In genomic region chrX:99443528-99443962, GRCm38 (mm10) we compare ENCODE assay signal across 12 mouse cellular contexts. TPM values are rescaled to one million over a fixed set of nuclear protein-coding genes. Genes with fewer than 3 reads are reported as not detected.
DNase-seq lines count a peak whose midpoint lies in the region; ATAC-seq and TF ChIP-seq lines count a peak whose summit lies in the region.
"Had no signal": no experiment of that assay in that cellular context is flagged by ENCODE, and none has a peak within 500 bp of the region (broad histone marks: within the 10 kb centered on the region; RNA-seq: fewer than 3 reads in every experiment).

No protein-coding gene starts in this region.

- no peak for ATAC-seq in hindbrain, postnatal 0 days
- ATAC-seq in midbrain, embryonic 12.5 days (ENCODE audit: low FRiP score, low read depth), result peak; percentile 41; the same call in 1 of the 2 replicates
- ATAC-seq in midbrain, embryonic 16.5 days, result no peak; the same call in 1 of the 2 replicates
- peak; percentile 50; the same call in 1 of the 2 replicates for ATAC-seq in intestine, embryonic 15.5 days
- peak; percentile 48; the same call in 1 of the 2 replicates for ATAC-seq in stomach, embryonic 16.5 days (ENCODE audit: insufficient read depth, low FRiP score)
- ATAC-seq in inflammation-experienced regulatory T-cells, adult 6 months, result no peak
- ATAC-seq: liver, embryonic 12.5 days had no signal

- H3K4me3 ChIP-seq in hindbrain, embryonic 10.5 days, result no peak overlapping the region
- H3K4me3 ChIP-seq in hindbrain, postnatal 0 days (ENCODE audit: low read length), result no peak overlapping the region
- no peak overlapping the region for H3K4me3 ChIP-seq in midbrain, embryonic 12.5 days
- H3K4me3 ChIP-seq in midbrain, embryonic 16.5 days (ENCODE audit: low read depth, low read length), result no peak overlapping the region
- no peak overlapping the region for H3K4me3 ChIP-seq in intestine, embryonic 15.5 days (replicated peaks)
- no peak overlapping the region for H3K4me3 ChIP-seq in stomach, embryonic 16.5 days (replicated peaks; ENCODE audit: low read length)
- H3K4me3 ChIP-seq: liver, embryonic 12.5 days; myocyte had no signal

- H3K4me2 ChIP-seq in hindbrain, postnatal 0 days (ENCODE audit: low read depth, low read length), result no peak overlapping the region
- no peak overlapping the region for H3K4me2 ChIP-seq in midbrain, embryonic 12.5 days (replicated peaks)
- no peak overlapping the region for H3K4me2 ChIP-seq in midbrain, embryonic 16.5 days (ENCODE audit: low read length)
- no peak overlapping the region for H3K4me2 ChIP-seq in intestine, embryonic 15.5 days (replicated peaks)
- peak overlapping the region; percentile 45 for H3K4me2 ChIP-seq in stomach, embryonic 16.5 days (ENCODE audit: low read depth, low read length)

- H3K9me3 ChIP-seq in hindbrain, embryonic 10.5 days, result no peaks in the 10 kb centered on the region
- no peaks in the 10 kb centered on the region for H3K9me3 ChIP-seq in hindbrain, postnatal 0 days (ENCODE audit: low read length)
- no peaks in the 10 kb centered on the region for H3K9me3 ChIP-seq in midbrain, embryonic 12.5 days
- no peaks in the 10 kb centered on the region for H3K9me3 ChIP-seq in midbrain, embryonic 16.5 days (replicated peaks; ENCODE audit: control insufficient read depth, low read length, poor library complexity, severe bottlenecking)
- H3K9me3 ChIP-seq in intestine, embryonic 15.5 days, result no peaks in the 10 kb centered on the region
- H3K9me3 ChIP-seq in stomach, embryonic 16.5 days (replicated peaks; ENCODE audit: control insufficient read depth, low read length), result no peaks in the 10 kb centered on the region
- H3K9me3 ChIP-seq: liver, embryonic 12.5 days had no signal

- H3K27me3 ChIP-seq in hindbrain, embryonic 10.5 days (ENCODE audit: insufficient read depth, poor library complexity, severe bottlenecking), result peaks cover 96% of the 10 kb centered on the region
- no peaks in the 10 kb centered on the region for H3K27me3 ChIP-seq in hindbrain, postnatal 0 days (ENCODE audit: insufficient read depth, low read length)
- peaks cover 79% of the 10 kb centered on the region for H3K27me3 ChIP-seq in midbrain, embryonic 12.5 days
- peaks cover 13% of the 10 kb centered on the region; the same call in 1 of the 2 replicates for H3K27me3 ChIP-seq in midbrain, embryonic 16.5 days (ENCODE audit: control insufficient read depth, insufficient read depth, low read depth, low read length)
- H3K27me3 ChIP-seq in intestine, embryonic 15.5 days (replicated peaks), result 0 out of 2 replicates have a peak, but pooled peaks cover 2% of the 10 kb centered on the region
- peaks cover 3% of the 10 kb centered on the region; the same call in 1 of the 2 replicates for H3K27me3 ChIP-seq in stomach, embryonic 16.5 days (ENCODE audit: control insufficient read depth, insufficient read depth, low read length)

- peak overlapping the region; percentile 85 for H3K27ac ChIP-seq in hindbrain, embryonic 10.5 days
- H3K27ac ChIP-seq in hindbrain, postnatal 0 days, result no peak overlapping the region
- H3K27ac ChIP-seq in midbrain, embryonic 12.5 days (replicated peaks), result peak overlapping the region; percentile 54; the same call in 1 of the 2 replicates
- no peak overlapping the region for H3K27ac ChIP-seq in midbrain, embryonic 16.5 days (ENCODE audit: low read length)
- peak overlapping the region; percentile 67; the same call in 1 of the 2 replicates for H3K27ac ChIP-seq in intestine, embryonic 15.5 days
- H3K27ac ChIP-seq in stomach, embryonic 16.5 days (ENCODE audit: low read length), result peak overlapping the region; percentile 80
- H3K27ac ChIP-seq: liver, embryonic 12.5 days had no signal

- no peaks in the 10 kb centered on the region for H3K36me3 ChIP-seq in hindbrain, embryonic 10.5 days
- H3K36me3 ChIP-seq in hindbrain, postnatal 0 days (ENCODE audit: insufficient read depth, low read length), result no peaks in the 10 kb centered on the region
- no peaks in the 10 kb centered on the region for H3K36me3 ChIP-seq in midbrain, embryonic 12.5 days
- no peaks in the 10 kb centered on the region for H3K36me3 ChIP-seq in midbrain, embryonic 16.5 days (ENCODE audit: control insufficient read depth, insufficient read depth, low read length)
- H3K36me3 ChIP-seq in intestine, embryonic 15.5 days, result no peaks in the 10 kb centered on the region
- no peaks in the 10 kb centered on the region for H3K36me3 ChIP-seq in stomach, embryonic 16.5 days (ENCODE audit: control insufficient read depth, insufficient read depth, low read length)
- H3K36me3 ChIP-seq: liver, embryonic 12.5 days had no signal

- no peak for TF ChIP-seq CTCF in hindbrain, postnatal 0 days (IDR thresholded peaks at IDR 0.05; ENCODE audit: low read depth)

- no peak overlapping the region for H3K9ac ChIP-seq in hindbrain, postnatal 0 days (replicated peaks; ENCODE audit: low read length)
- no peak overlapping the region for H3K9ac ChIP-seq in midbrain, embryonic 12.5 days (replicated peaks)
- no peak overlapping the region for H3K9ac ChIP-seq in midbrain, embryonic 16.5 days (ENCODE audit: low read depth, low read length)
- no peak overlapping the region for H3K9ac ChIP-seq in intestine, embryonic 15.5 days
- H3K9ac ChIP-seq in stomach, embryonic 16.5 days (ENCODE audit: low read length), result peak overlapping the region; percentile 52; the same call in 1 of the 2 replicates
- H3K9ac ChIP-seq: liver, embryonic 12.5 days had no signal

- peak; percentile 35 for DNase-seq in hindbrain, embryonic 10.5 days (ENCODE audit: low spot score)
- DNase-seq in hindbrain, postnatal 0 days (ENCODE audit: low spot score), result no peak
- no peak for DNase-seq in c-Kit-positive CD71-positive TER-119-positive erythroid progenitor cells, embryonic 14.5 days (ENCODE audit: low spot score)
- DNase-seq: layer of hippocampus, adult 9-11 months; right cerebral cortex, adult 18-20 months had no signal

- WGBS in hindbrain, embryonic 10.5 days, result 27% methylated on average over 16 of the region's 16 CpGs
- WGBS in hindbrain, postnatal 0 days, result 42% methylated on average over 16 of the region's 16 CpGs
- 43% methylated on average over 16 of the region's 16 CpGs for WGBS in midbrain, embryonic 12.5 days
- 40% methylated on average over 16 of the region's 16 CpGs for WGBS in midbrain, embryonic 16.5 days
- WGBS in intestine, embryonic 15.5 days, result 38% methylated on average over 16 of the region's 16 CpGs
- 40% methylated on average over 16 of the region's 16 CpGs for WGBS in stomach, embryonic 16.5 days

- peaks cover 22% of the 10 kb centered on the region for H3K4me1 ChIP-seq in hindbrain, embryonic 10.5 days (replicated peaks)
- H3K4me1 ChIP-seq in hindbrain, postnatal 0 days (ENCODE audit: insufficient read depth, low read length), result no peaks in the 10 kb centered on the region
- peaks cover 14% of the 10 kb centered on the region for H3K4me1 ChIP-seq in midbrain, embryonic 12.5 days
- H3K4me1 ChIP-seq in midbrain, embryonic 16.5 days (ENCODE audit: control insufficient read depth, insufficient read depth, low read length), result 0 out of 2 replicates have a peak, but pooled peaks cover 3% of the 10 kb centered on the region
- peaks cover 2% of the 10 kb centered on the region; the same call in 1 of the 2 replicates for H3K4me1 ChIP-seq in intestine, embryonic 15.5 days (replicated peaks)
- H3K4me1 ChIP-seq in stomach, embryonic 16.5 days (ENCODE audit: control insufficient read depth, insufficient read depth, low read length), result peaks cover 3% of the 10 kb centered on the region; the same call in 1 of the 2 replicates
- H3K4me1 ChIP-seq: liver, embryonic 12.5 days had no signal

RNA-seq across cellular contexts. Expression of gene Pja1, which starts 27.5 kb away (rescaled TPM):
- polyA plus RNA-seq in hindbrain, embryonic 10.5 days (2016; fragmentation: Nextera tagmentation; extraction: Ambion mirVana), result 188 and 192 TPM in 2 replicates
- 194 and 216 TPM in 2 replicates for total RNA-seq in hindbrain, postnatal 0 days (2014; rRNA removed)
- 335 and 344 TPM in 2 replicates for polyA plus RNA-seq in hindbrain, postnatal 0 days (2015; fragmentation: Nextera tagmentation; extraction: Ambion mirVana)
- 243 and 249 TPM in 2 replicates for polyA plus RNA-seq in midbrain, embryonic 12.5 days (2016; fragmentation: Nextera tagmentation; extraction: Ambion mirVana)
- polyA plus RNA-seq in midbrain, embryonic 16.5 days (2015; fragmentation: Nextera tagmentation; extraction: Ambion mirVana), result 431 and 432 TPM in 2 replicates
- polyA plus RNA-seq in intestine, embryonic 15.5 days (2015; fragmentation: Nextera tagmentation; extraction: Ambion mirVana), result 152 and 158 TPM in 2 replicates
- 148 and 149 TPM in 2 replicates for polyA plus RNA-seq in stomach, embryonic 16.5 days (2015; fragmentation: Nextera tagmentation; extraction: Ambion mirVana)
- polyA plus RNA-seq in inflammation-experienced regulatory T-cells, adult 6 months (2017; shearing (Covaris generic)), result 10 to 100 TPM; 48.3 to 59.8 (median 54.2) TPM

Comparison
In these comparisons a context has a peak if more than half of its experiments do, and no peak if none do; other contexts are left out.
1. H3K27ac ChIP-seq: peak in hindbrain, embryonic 10.5 days (single experiment), midbrain, embryonic 12.5 days (single experiment), intestine, embryonic 15.5 days (single experiment) and stomach, embryonic 16.5 days (single experiment); none in hindbrain, postnatal 0 days (single experiment) and midbrain, embryonic 16.5 days (single experiment).
2. ATAC-seq: peak in midbrain, embryonic 12.5 days (single experiment), intestine, embryonic 15.5 days (single experiment) and stomach, embryonic 16.5 days (single experiment); none in hindbrain, postnatal 0 days (single experiment), midbrain, embryonic 16.5 days (single experiment) and inflammation-experienced regulatory T-cells, adult 6 months (single experiment).